Mouse (Mus musculus) stomach, postnatal 0 days (tissue): ENCODE results near the gene Shkbp1. TPM values are rescaled to one million over a fixed set of nuclear protein-coding genes. Genes with fewer than 3 reads are reported as not detected.

Source experiments
- ATAC-seq: fragments of 200-750 bp; cut with Nextera tagmentation; 2 replicates; pipeline ENCODE4 v1.8.0; 2017; ENCODE audit not compliant: low FRiP score, low TSS enrichment
- DNase-seq: peaks from one replicate; pipeline ENCODE4 v3.0.0-alpha.2; 2016; ENCODE audit warnings: low spot score
- H3K27ac ChIP-seq: fragments of 300-500 bp; sonication (generic); replicated peaks from 2 replicates; pipeline ENCODE4 v1.5.1; 2014; ENCODE audit warnings: mild to moderate bottlenecking, control low read depth
- H3K27me3 ChIP-seq: fragments of 300-500 bp; sonication (generic); 2 replicates; pipeline ENCODE4 v1.6.1; 2014; ENCODE audit warnings: low read length; ENCODE audit not compliant: control insufficient read depth, insufficient read depth
- H3K36me3 ChIP-seq: fragments of 300-500 bp; sonication (generic); 2 replicates; pipeline ENCODE4 v1.6.1; 2014; ENCODE audit warnings: low read length, mixed read lengths; ENCODE audit not compliant: control insufficient read depth, insufficient read depth
- H3K4me1 ChIP-seq: fragments of 300-500 bp; sonication (generic); replicated peaks from 2 replicates; pipeline ENCODE4 v1.6.1; 2014; ENCODE audit warnings: antibody characterized with exemption; ENCODE audit not compliant: control insufficient read depth, insufficient read depth
- H3K4me2 ChIP-seq: fragments of 300-500 bp; sonication (generic); replicated peaks from 2 replicates; pipeline ENCODE4 v1.6.1; 2014; ENCODE audit warnings: low read depth, mild to moderate bottlenecking, control low read depth, moderate library complexity
- H3K4me3 ChIP-seq: fragments of 300-500 bp; sonication (generic); 2 replicates; pipeline ENCODE4 v1.5.1; 2014; ENCODE audit warnings: low read depth, low read length, control low read depth
- H3K9ac ChIP-seq: fragments of 300-500 bp; sonication (generic); 2 replicates; pipeline ENCODE4 v1.6.1; 2014; ENCODE audit warnings: mild to moderate bottlenecking, low read length, control low read depth, mixed read lengths
- H3K9me3 ChIP-seq: fragments of 300-500 bp; sonication (generic); 2 replicates; pipeline ENCODE4 v1.6.1; 2016; ENCODE audit warnings: low read length; ENCODE audit not compliant: control insufficient read depth
- CTCF ChIP-seq: IDR thresholded peaks from 2 replicates; pipeline ENCODE4 v1.5.1; 2016; ENCODE audit warnings: antibody characterized with exemption, low read depth, mild to moderate bottlenecking, moderate library complexity
- EP300 ChIP-seq: optimal IDR thresholded peaks from 2 replicates; pipeline ENCODE3; 2016; ENCODE audit warnings: antibody characterized with exemption
- WGBS: fragments of 180-500 bp; shearing (Covaris S2); extraction: QIAGEN DNeasy Blood & Tissue Kit; methylation state at CpG from one replicate; pipeline ENCODE4 v1.1.7; 2014; 5-methylcytosine and 5-hydroxymethylcytosine counted together
- polyA plus RNA-seq: library from polyadenylated mRNA; unstranded; fragments of >200 nt; fragmentation: Nextera tagmentation; extraction: Ambion mirVana; gene quantifications from 2 replicates; pipeline ENCODE4 v1.2.1, GENCODE M21; 2015

Gene Shkbp1
- polyA plus RNA-seq, 1 experiment from 2014 or later = 26.3 TPM

- DNase-seq (no peak), ATAC-seq (no peak)
- WGBS = 6% methylated on average over 25 of the region's 27 CpGs
- Histone ChIP-seq H3K36me3 (no peaks in the 10 kb centered on the region), H3K9ac (peak within 1 kb of the TSS; percentile 53), H3K9me3 (no peaks in the 10 kb centered on the region), H3K4me1 (peaks cover 9% of the 10 kb centered on the region; the same call in 1 of the 2 replicates), H3K4me3 (peak within 1 kb of the TSS; percentile 68), H3K27me3 (no peaks in the 10 kb centered on the region), H3K27ac (peak within 1 kb of the TSS; percentile 88), H3K4me2 (peak within 1 kb of the TSS; percentile 77)
- TF ChIP-seq CTCF (peak; percentile 35), EP300 (no peak)
These were observed 1.2 kb upstream of the Shkbp1 start, which contains the start of gene Gm20479 for GRCm38 (mm10) chr7:27356861-27357594. TSS of gene Gm20479 (minus strand) at chr7:27357419.

- ATAC-seq (peak; percentile 25), DNase-seq (peak; percentile 49)
- peak overlapping the region; percentile 68 for H3K4me3 ChIP-seq
- no peak overlapping the region for H3K9ac ChIP-seq
- H3K9me3 ChIP-seq = no peaks in the 10 kb centered on the region
- TF ChIP-seq EP300 (no peak), CTCF (no peak)
- H3K4me2 ChIP-seq = peak overlapping the region; percentile 77
- H3K36me3 ChIP-seq = 0 out of 2 replicates have a peak, but pooled peaks cover 3% of the 10 kb centered on the region
- no peaks in the 10 kb centered on the region for H3K27me3 ChIP-seq
- WGBS = 3% methylated on average over 16 of the region's 16 CpGs
- peaks cover 9% of the 10 kb centered on the region; the same call in 1 of the 2 replicates for H3K4me1 ChIP-seq
- peak overlapping the region; percentile 88 for H3K27ac ChIP-seq
These were observed 429 bp upstream of the Shkbp1 start for GRCm38 (mm10) chr7:27356248-27356647.

- 0 out of 2 replicates have a peak, but pooled peaks cover 6% of the 10 kb centered on the region for H3K36me3 ChIP-seq
- H3K9me3 ChIP-seq = no peaks in the 10 kb centered on the region
- no peak for ATAC-seq
- H3K9ac ChIP-seq = peak overlapping the region; percentile 64
- peaks cover 9% of the 10 kb centered on the region; the same call in 1 of the 2 replicates for H3K4me1 ChIP-seq
- H3K27ac ChIP-seq = no peak overlapping the region; the same call in 1 of the 2 replicates
- H3K27me3 ChIP-seq = no peaks in the 10 kb centered on the region
- H3K4me2 ChIP-seq = peak overlapping the region; percentile 77
- DNase-seq = no peak
- WGBS = 2% methylated on average over 14 of the region's 14 CpGs
- peak overlapping the region; percentile 68 for H3K4me3 ChIP-seq
- TF ChIP-seq EP300 (no peak), CTCF (no peak)
These were observed 558 bp downstream of the Shkbp1 start for GRCm38 (mm10) chr7:27355261-27355660.

GRCm38 (mm10) chr7:27354783-27355182, 1.0 kb downstream of the Shkbp1 start:
- peak overlapping the region; percentile 77 for H3K4me2 ChIP-seq
- peak overlapping the region; percentile 68; the same call in 1 of the 2 replicates for H3K4me3 ChIP-seq
- H3K9me3 ChIP-seq = no peaks in the 10 kb centered on the region
- TF ChIP-seq EP300 = no peak
- no peak for TF ChIP-seq CTCF
- H3K9ac ChIP-seq = no peak overlapping the region
- H3K36me3 ChIP-seq = 0 out of 2 replicates have a peak, but pooled peaks cover 6% of the 10 kb centered on the region
- no peak for ATAC-seq
- WGBS = 44% methylated on average over 4 of the region's 4 CpGs
- H3K4me1 ChIP-seq = peaks cover 9% of the 10 kb centered on the region; the same call in 1 of the 2 replicates
- no peaks in the 10 kb centered on the region for H3K27me3 ChIP-seq
- no peak overlapping the region for H3K27ac ChIP-seq
- DNase-seq = no peak

GRCm38 (mm10) chr7:27354144-27354543, 1.7 kb downstream of the Shkbp1 start:
- H3K4me1 ChIP-seq = peaks cover 9% of the 10 kb centered on the region; the same call in 1 of the 2 replicates
- H3K27ac ChIP-seq = no peak overlapping the region
- peak overlapping the region; percentile 77; the same call in 1 of the 2 replicates for H3K4me2 ChIP-seq
- 29% methylated on average over 6 of the region's 6 CpGs for WGBS
- ATAC-seq (peak; percentile 40), DNase-seq (no peak)
- TF ChIP-seq EP300 (no peak), CTCF (no peak)
- no peak overlapping the region for H3K9ac ChIP-seq
- no peaks in the 10 kb centered on the region for H3K27me3 ChIP-seq
- H3K4me3 ChIP-seq = no peak overlapping the region
- H3K36me3 ChIP-seq = 0 out of 2 replicates have a peak, but pooled peaks cover 6% of the 10 kb centered on the region
- H3K9me3 ChIP-seq = no peaks in the 10 kb centered on the region

- Histone ChIP-seq H3K4me3 (no peak overlapping the region), H3K27me3 (no peaks in the 10 kb centered on the region), H3K27ac (no peak overlapping the region), H3K4me2 (no peak overlapping the region), H3K36me3 (peaks cover 7% of the 10 kb centered on the region; the same call in 1 of the 2 replicates), H3K4me1 (no peaks in the 10 kb centered on the region), H3K9ac (no peak overlapping the region), H3K9me3 (no peaks in the 10 kb centered on the region)
- no peak for DNase-seq
- WGBS = 23% methylated on average over 6 of the region's 6 CpGs
- ATAC-seq = no peak
- TF ChIP-seq EP300 = no peak
- TF ChIP-seq CTCF = no peak
These were observed 10.4 kb downstream of the Shkbp1 start for GRCm38 (mm10) chr7:27345444-27345843.
